Mouse (Mus musculus): ENCODE measurements around the gene Slc36a2. TPM values are rescaled to one million over a fixed set of nuclear protein-coding genes. Genes with fewer than 3 reads are reported as not detected.

The Slc36a2 gene
- polyA plus RNA-seq, 1 experiment from 2014 or later, result 0.27 TPM

Other genes with a start within 250 kb of the Slc36a2 start
- 8.1 and 9.6 TPM in 2 replicates for gene Tnip1, start 222.2 kb downstream of the Slc36a2 start, polyA plus RNA-seq (2014; fragmentation: Nextera tagmentation; extraction: Ambion mirVana)
- gene Anxa6, start 151.6 kb downstream of the Slc36a2 start, polyA plus RNA-seq (2014; fragmentation: Nextera tagmentation; extraction: Ambion mirVana), result 41.6 and 48.5 TPM in 2 replicates
- gene Ccdc69, start 106.9 kb downstream of the Slc36a2 start, polyA plus RNA-seq (2014; fragmentation: Nextera tagmentation; extraction: Ambion mirVana), result 0.20 and 0.56 TPM in 2 replicates
- gene Gm2a, start 87.0 kb downstream of the Slc36a2 start, polyA plus RNA-seq (2014; fragmentation: Nextera tagmentation; extraction: Ambion mirVana), result 22.5 and 22.8 TPM in 2 replicates
- gene Slc36a3, start 33.4 kb downstream of the Slc36a2 start, polyA plus RNA-seq (2014; fragmentation: Nextera tagmentation; extraction: Ambion mirVana), result not detected in 2 replicates
- 1.8 and 3.2 TPM in 2 replicates for gene Slc36a1, start 19.3 kb upstream of the Slc36a2 start, polyA plus RNA-seq (2014; fragmentation: Nextera tagmentation; extraction: Ambion mirVana)
- gene Fat2, start 151.5 kb upstream of the Slc36a2 start, polyA plus RNA-seq (2014; fragmentation: Nextera tagmentation; extraction: Ambion mirVana), result 0.03 and 0.05 TPM in 2 replicates
- 300 and 365 TPM in 2 replicates for gene Sparc, start 238.1 kb upstream of the Slc36a2 start, polyA plus RNA-seq (2014; fragmentation: Nextera tagmentation; extraction: Ambion mirVana)

All from forebrain, embryonic 14.5 days (tissue).